Mouse (Mus musculus): Measurements from ENCODE around the gene Gm13283. TPM values are rescaled to one million over a fixed set of nuclear protein-coding genes. Genes with fewer than 3 reads are reported as not detected.
"Not testable (repeated sequence)": the region's sequence is repeated elsewhere in the genome, so short reads cannot be mapped to it uniquely, and the experiment has no call there.

The Gm13283 gene
- polyA plus RNA-seq, 1 experiment from 2014 or later, result not detected

- H3K4me3 ChIP-seq (ENCODE audit: inconsistent target); H3K79me2 ChIP-seq (ENCODE audit: inconsistent target); H3K27ac ChIP-seq; H3K36me3 ChIP-seq (ENCODE audit: inconsistent target): not testable (repeated sequence)
- 100% methylated on average over 12 of the region's 15 CpGs for WGBS (ENCODE audit: missing documents)
These were observed 5.0 kb upstream of the Gm13283 start, which contains the start of gene Gm13271 for GRCm38 (mm10) chr4:88754818-88755340. Gene Gm13271 (plus strand): TSS chr4:88754868.

- peak overlapping the region; percentile 78 for H3K27ac ChIP-seq
- not testable (repeated sequence) for H3K36me3 ChIP-seq (ENCODE audit: inconsistent target); H3K79me2 ChIP-seq (ENCODE audit: inconsistent target)
- peak overlapping the region; percentile 61 for H3K4me3 ChIP-seq (ENCODE audit: inconsistent target)
- 10% methylated on average over 19 of the region's 31 CpGs for WGBS (ENCODE audit: missing documents)
These were observed 3.1 kb upstream of the Gm13283 start for GRCm38 (mm10) chr4:88756581-88757513.

- H3K79me2 ChIP-seq (ENCODE audit: inconsistent target); H3K36me3 ChIP-seq (ENCODE audit: inconsistent target); H3K27ac ChIP-seq; H3K4me3 ChIP-seq (ENCODE audit: inconsistent target): not testable (repeated sequence)
- WGBS (ENCODE audit: missing documents), result 0% methylated on average over 7 of the region's 21 CpGs
These were observed 2.3 kb upstream of the Gm13283 start for GRCm38 (mm10) chr4:88757628-88758031.

GRCm38 (mm10) chr4:88758751-88759150, 1.2 kb upstream of the Gm13283 start:
- not testable (repeated sequence) for H3K36me3 ChIP-seq (ENCODE audit: inconsistent target); H3K79me2 ChIP-seq (ENCODE audit: inconsistent target); H3K27ac ChIP-seq; H3K4me3 ChIP-seq (ENCODE audit: inconsistent target)
- 96% methylated on average over 4 of the region's 9 CpGs for WGBS (ENCODE audit: missing documents)

GRCm38 (mm10) chr4:88760431-88760830, 512 bp downstream of the Gm13283 start:
- H3K36me3 ChIP-seq (ENCODE audit: inconsistent target); H3K4me3 ChIP-seq (ENCODE audit: inconsistent target); H3K27ac ChIP-seq; H3K79me2 ChIP-seq (ENCODE audit: inconsistent target): not testable (repeated sequence)
- WGBS (ENCODE audit: missing documents), result 0% methylated on average over 2 of the region's 28 CpGs

GRCm38 (mm10) chr4:88761776-88762175, 1.9 kb downstream of the Gm13283 start:
- H3K36me3 ChIP-seq (ENCODE audit: inconsistent target), result not testable (repeated sequence)
- WGBS (ENCODE audit: missing documents), result 81% methylated on average over 3 of the region's 8 CpGs

GRCm38 (mm10) chr4:88762341-88762740, 2.4 kb downstream of the Gm13283 start:
- WGBS (ENCODE audit: missing documents), result 92% methylated on average over 2 of the region's 9 CpGs
- H3K27ac ChIP-seq; H3K79me2 ChIP-seq (ENCODE audit: inconsistent target); H3K4me3 ChIP-seq (ENCODE audit: inconsistent target); H3K36me3 ChIP-seq (ENCODE audit: inconsistent target): not testable (repeated sequence)

More at GRCm38 (mm10) chr4:88761776-88762175, 1.9 kb downstream of the Gm13283 start:
- not testable (repeated sequence) for H3K79me2 ChIP-seq (ENCODE audit: inconsistent target); H3K27ac ChIP-seq; H3K4me3 ChIP-seq (ENCODE audit: inconsistent target)

GRCm38 (mm10) chr4:88763384-88764018, 3.6 kb downstream of the Gm13283 start:
- not testable (repeated sequence) for H3K4me3 ChIP-seq (ENCODE audit: inconsistent target); H3K27ac ChIP-seq; H3K36me3 ChIP-seq (ENCODE audit: inconsistent target); H3K79me2 ChIP-seq (ENCODE audit: inconsistent target)
- WGBS (ENCODE audit: missing documents), result 4% methylated on average over 15 of the region's 42 CpGs

- not testable (repeated sequence) for H3K79me2 ChIP-seq (ENCODE audit: inconsistent target); H3K36me3 ChIP-seq (ENCODE audit: inconsistent target); H3K4me3 ChIP-seq (ENCODE audit: inconsistent target); H3K27ac ChIP-seq
- no CpG with 5 or more reads among the region's 32 CpGs for WGBS (ENCODE audit: missing documents)
These were observed 13.6 kb downstream of the Gm13283 start, which contains the start of gene Gm13290 for GRCm38 (mm10) chr4:88773534-88773933. Gene Gm13290 (plus strand): TSS chr4:88773834.

GRCm38 (mm10) chr4:88776622-88777021, 16.7 kb downstream of the Gm13283 start, which contains the start of gene Gm13289:
Gene Gm13289 (plus strand): TSS chr4:88776922.
- H3K36me3 ChIP-seq (ENCODE audit: inconsistent target); H3K79me2 ChIP-seq (ENCODE audit: inconsistent target); H3K27ac ChIP-seq; H3K4me3 ChIP-seq (ENCODE audit: inconsistent target): not testable (repeated sequence)
- WGBS (ENCODE audit: missing documents), result no CpG with 5 or more reads among the region's 29 CpGs

GRCm38 (mm10) chr4:88779550-88779949, 19.6 kb downstream of the Gm13283 start, which contains the start of gene Gm13272:
Gene Gm13272 (plus strand): TSS chr4:88779850.
- H3K79me2 ChIP-seq (ENCODE audit: inconsistent target); H3K4me3 ChIP-seq (ENCODE audit: inconsistent target); H3K27ac ChIP-seq; H3K36me3 ChIP-seq (ENCODE audit: inconsistent target): not testable (repeated sequence)
- WGBS (ENCODE audit: missing documents), result no CpG with 5 or more reads among the region's 29 CpGs

- not testable (repeated sequence) for H3K4me3 ChIP-seq (ENCODE audit: inconsistent target); H3K36me3 ChIP-seq (ENCODE audit: inconsistent target); H3K79me2 ChIP-seq (ENCODE audit: inconsistent target); H3K27ac ChIP-seq
- 90% methylated on average over 2 of the region's 18 CpGs for WGBS (ENCODE audit: missing documents)
These were observed 20.4 kb downstream of the Gm13283 start for GRCm38 (mm10) chr4:88780320-88780719.

GRCm38 (mm10) chr4:88781831-88782230, 21.9 kb downstream of the Gm13283 start, which contains the start of gene Ifnz:
Gene Ifnz (plus strand): TSS chr4:88782131.
- 0 out of 2 replicates have a peak within 1 kb of the TSS, but pooled peaks have one; percentile 33 for H3K27ac ChIP-seq
- H3K79me2 ChIP-seq (ENCODE audit: inconsistent target), result not testable (repeated sequence)

GRCm38 (mm10) chr4:88782335-88782734, 22.4 kb downstream of the Gm13283 start:
- H3K79me2 ChIP-seq (ENCODE audit: inconsistent target); H3K36me3 ChIP-seq (ENCODE audit: inconsistent target): not testable (repeated sequence)
- 0 out of 2 replicates have a peak overlapping the region, but pooled peaks have one; percentile 33 for H3K27ac ChIP-seq
- peak overlapping the region; percentile 12; the same call in 1 of the 2 replicates for H3K4me3 ChIP-seq (ENCODE audit: inconsistent target)
- WGBS (ENCODE audit: missing documents), result no CpG with 5 or more reads among the region's 31 CpGs

More at GRCm38 (mm10) chr4:88781831-88782230, 21.9 kb downstream of the Gm13283 start, which contains the start of gene Ifnz:
- WGBS (ENCODE audit: missing documents), result no CpG with 5 or more reads among the region's 7 CpGs
- H3K36me3 ChIP-seq (ENCODE audit: inconsistent target), result not testable (repeated sequence)
- H3K4me3 ChIP-seq (ENCODE audit: inconsistent target), result peak within 1 kb of the TSS; percentile 12; the same call in 1 of the 2 replicates
